Mouse (Mus musculus) adrenal gland, adult 18-20 months (tissue): ENCODE measurements around the gene Gnaz. TPM values are rescaled to one million over a fixed set of nuclear protein-coding genes. Genes with fewer than 3 reads are reported as not detected.
A peak's percentile ranks its signal among the peaks of the same experiment; 100 is the strongest.

Source experiments
- DNase-seq, 2 experiments: peaks; one replicate each; pipeline ENCODE4 v3.0.0; 2021 to 2022; ENCODE audit warnings: low spot score in 2 of 2
- total RNA-seq, 2 experiments: library from RNA; stranded (reverse); gene quantifications; 1 replicate in 1 of 2; 2 replicates in 1 of 2; pipeline ENCODE4 v1.2.3; 2021

The Gnaz gene
- total RNA-seq, 2 experiments from 2014 or later, result 2.9 to 4.4 TPM

DNA sequence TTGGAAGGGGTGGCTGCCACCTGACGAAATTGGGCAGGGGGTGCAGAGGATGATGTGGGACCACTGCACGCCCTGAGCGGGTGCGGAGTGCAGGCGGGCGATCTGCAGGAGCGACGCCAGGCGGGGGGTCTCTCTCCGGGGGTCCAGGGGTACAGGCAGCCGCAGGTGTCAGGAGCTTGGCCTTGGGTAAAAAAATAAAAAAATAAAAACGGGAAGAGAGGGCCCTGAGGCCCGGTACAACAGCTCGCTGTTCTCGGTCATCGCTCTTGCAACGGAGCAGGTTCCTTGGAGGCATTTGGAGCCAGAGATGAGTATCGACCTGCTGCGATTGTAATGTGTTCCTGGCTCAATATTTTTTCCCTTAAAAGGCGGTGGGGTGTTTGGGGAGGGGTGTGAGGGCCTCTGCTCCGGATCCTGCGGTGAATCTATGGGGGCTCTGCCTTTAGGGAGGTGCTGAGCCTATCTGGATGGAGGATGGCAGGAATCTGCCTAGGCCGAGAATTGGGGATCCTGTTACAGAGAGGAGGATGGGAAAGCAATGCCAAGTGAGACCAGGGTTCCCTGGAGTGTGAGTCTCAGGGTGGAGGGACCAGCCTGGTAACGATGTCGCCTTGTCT is 782 bp downstream of the Gnaz start:
- DNase-seq, result no peak

DNA sequence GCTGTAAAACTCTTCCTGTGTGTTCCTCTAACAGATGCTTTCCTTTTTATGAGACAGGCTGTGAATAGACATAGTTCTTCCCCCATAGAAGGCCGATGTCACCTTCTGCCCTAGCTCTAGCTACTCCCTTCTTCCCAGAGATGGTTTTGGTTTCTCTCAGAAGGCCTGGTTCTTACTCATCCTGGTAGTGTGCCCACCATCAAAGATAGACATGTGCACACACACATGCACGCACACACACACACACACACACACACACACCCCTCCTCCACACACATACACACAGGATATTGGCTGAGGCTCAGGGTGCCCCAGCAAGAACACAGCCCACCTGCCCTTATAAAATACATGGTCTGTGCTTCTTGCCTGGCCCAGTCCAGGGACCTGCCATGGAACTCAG is 2.3 kb downstream of the Gnaz start:
- no peak for DNase-seq

DNA sequence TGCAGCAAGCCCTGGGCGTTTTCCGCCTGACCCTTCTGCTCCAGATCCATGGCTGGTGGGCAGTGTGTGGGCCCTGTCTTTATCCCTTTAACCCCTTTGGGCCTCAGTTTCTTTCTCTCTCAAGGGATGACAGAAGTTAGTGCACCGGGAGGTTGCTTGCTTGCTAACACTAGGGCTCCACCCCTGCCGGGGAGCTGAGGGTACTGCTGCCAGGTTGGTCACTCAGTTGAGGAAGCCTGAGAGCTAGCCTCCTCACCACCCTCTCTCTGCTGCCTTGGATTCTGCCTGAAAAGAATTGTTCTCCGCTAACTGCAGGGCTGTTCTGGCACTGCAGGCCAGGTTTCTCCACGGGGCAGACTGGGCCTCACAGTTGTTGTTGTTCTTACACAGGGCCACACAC is 6.0 kb downstream of the Gnaz start:
- DNase-seq, result no peak

DNA sequence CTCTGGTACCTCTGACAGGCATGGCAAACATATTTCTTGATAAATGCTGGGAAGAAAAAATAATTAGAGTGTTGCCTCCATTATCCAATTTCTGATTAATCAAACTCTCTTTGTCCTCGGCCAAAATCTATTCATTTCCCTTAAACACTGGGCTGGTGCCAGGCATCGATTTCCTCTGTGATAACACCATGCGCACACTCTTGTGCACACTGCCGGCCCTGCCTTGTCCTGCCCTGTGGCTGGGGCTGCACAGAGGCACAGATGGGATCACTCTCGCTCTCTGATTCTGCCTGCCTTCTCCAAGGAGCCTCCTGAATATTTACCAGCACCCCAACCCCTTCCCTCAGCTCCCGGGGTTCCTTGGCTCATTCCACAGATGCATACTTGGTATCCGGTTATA is 8.6 kb downstream of the Gnaz start:
- no peak for DNase-seq

DNA sequence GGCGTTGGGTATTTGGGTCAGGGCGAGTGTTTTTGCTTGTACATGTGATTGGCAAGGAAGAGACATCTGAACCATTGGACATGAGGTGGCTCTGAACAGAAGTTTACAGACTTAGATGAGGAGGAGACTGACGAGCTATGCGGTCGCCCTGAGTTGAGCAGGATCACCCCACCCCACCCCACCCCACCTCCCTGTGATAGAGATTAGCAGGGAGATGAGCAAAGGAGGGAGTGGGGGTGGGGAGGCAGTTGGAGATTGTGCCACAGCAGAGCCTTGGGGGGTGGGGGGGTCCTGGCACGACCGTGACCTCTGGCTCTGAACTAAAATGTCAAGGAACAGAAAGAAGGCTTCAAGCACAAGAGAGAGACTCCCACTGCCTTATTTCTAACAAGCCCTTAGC is 9.5 kb downstream of the Gnaz start:
- DNase-seq, result no peak

DNA sequence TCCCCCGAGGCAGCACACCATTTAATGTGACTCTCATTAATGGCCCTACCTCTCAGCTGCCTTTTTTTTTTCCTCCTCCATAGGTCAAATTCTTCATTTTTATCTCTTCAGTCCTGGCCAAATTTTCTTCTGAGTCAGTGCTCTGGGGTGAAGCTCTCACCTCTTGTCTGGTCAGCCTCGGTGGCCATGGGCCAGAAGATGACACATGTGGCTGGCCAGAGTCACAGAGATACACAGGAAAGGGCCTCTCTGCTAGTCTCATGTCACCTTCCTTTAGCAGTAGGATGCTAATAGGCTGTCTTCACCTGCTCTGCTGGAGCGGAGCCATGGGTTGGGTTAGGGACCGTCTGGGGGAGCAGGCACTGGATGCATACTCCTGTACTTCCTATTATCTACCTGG is 11.1 kb downstream of the Gnaz start:
- peak; percentile 41 for DNase-seq

DNA sequence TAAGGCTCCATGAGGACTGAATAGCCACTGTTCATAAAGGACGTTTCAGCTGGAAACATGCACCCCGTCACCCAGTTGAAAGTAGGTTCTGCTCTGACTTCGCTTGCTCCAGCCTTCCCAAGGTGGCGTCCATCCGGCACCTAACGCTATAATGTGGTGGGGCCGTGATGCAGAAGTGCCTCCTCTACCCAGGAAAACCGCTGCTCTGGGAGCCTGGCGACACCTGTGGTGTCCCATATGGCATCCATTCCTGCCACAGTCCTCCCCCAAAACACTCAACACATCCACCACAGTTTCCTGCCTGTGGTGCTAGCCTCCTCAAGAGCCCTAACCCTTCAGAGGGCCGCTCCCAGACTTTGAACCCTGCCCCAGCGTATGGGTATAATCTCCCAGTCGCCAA is 14.2 kb downstream of the Gnaz start:
- DNase-seq, result no peak

DNA sequence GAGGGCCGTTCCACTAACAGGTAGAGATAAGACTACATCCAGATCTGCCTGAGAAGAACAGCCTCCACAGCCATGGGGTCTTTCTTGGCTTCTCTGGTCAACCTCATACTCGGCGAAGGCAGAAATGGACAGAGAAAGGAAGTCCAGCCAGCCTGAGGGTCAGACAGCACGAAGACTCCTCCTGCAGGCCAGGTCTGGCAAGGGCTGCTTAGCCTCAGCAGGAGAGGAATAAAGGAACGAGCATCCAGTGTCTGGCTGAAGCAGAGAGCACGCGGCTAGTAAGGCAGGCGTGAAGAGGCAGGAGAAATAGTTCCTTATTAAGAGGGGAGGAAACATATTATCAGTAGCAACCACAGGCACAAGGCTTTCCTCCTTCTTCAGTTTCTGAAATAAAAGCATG is 16.2 kb downstream of the Gnaz start:
- DNase-seq, result no peak

DNA sequence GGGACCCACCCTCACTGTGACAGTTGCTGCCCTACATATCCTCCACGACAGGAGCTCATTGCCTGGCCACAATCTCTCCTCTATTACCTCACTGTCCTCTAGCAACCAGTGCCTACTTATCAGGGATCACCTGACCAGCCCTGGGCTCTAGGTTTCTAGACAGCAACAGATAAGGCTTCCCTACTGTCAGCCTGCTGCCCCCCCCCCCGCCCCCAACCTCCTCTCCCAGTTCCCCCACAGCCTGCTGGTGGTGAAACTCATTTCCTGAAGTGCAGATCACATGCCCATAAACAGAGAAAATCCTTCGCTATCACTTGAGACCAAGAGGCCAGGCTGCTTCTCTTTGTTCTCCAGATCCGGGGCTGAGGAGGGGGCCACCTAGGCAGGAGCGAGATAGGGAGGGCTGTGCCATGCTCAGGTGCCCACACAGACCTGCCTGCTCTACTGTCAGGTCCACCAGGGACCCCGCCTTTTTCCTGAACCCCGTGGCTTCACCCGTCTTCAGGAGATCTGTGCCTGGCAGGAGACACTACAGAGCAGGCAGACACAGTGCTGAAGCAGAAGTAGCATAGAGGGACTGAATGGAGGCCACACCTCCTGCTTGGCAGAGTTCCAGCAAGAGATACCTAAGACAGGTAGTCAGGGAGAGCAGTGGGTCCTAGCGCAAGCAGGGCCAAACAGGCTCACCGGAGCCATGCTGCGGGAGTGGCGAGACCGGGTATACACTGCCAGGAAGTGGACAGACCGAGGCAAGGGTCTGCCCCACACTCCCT is 20.9 kb downstream of the Gnaz start:
- no peak for DNase-seq

DNA sequence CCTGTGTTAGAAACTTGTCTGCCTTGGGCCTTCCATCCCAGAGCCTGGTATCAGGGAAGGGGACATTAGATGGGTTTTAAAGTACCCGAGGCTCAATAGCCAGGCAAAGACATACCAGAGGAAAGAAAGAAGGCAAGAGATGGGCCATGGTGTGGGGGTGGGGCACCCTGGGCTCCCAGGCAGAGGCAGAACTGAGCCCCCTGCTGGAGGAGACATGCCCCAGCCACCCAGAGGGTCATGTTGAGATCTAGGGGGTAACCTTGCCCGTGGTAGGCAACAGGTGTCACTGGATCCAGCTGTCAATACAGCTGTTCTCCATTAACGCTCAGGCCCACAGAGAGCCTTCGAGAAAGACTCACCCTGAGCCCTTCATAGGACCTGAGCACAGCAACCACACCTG is 22.8 kb downstream of the Gnaz start:
- DNase-seq, result no peak

DNA sequence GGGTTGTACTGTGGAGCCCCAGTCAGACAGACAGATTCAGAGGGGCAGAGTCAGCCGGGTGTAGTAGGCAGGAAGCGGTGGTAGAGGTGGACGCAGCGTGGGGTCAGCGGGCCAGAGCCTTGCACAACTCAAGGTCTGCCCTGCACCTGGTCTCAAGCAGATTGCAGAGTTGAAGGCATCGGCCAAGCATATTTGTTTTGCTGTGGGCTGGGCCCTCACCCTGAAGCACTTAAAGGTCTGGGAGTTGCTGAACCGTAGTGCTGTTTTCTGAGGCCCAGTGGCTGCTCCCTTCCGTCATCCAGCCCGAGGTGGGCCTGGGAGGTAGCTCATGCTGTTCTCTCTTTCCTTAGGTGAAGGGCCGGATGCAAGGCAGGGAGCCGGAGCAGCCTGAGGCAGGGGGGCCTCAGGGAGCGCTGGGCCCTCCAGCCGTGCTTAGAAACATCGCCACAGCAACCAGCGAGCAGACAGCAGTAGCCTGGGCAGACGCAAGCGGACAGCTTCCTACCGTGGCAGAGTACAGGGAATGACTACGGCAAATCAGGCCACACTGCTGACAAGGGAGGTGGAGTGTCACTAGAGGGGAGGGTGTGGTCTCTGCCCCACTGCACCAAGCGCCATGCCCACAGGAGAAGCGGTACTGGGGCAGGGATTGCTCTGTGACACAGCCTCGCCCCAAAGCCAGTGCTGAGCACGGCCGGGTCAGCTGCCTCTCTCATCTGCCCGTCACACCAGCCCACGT is 23.8 kb downstream of the Gnaz start:
- no peak for DNase-seq

DNA sequence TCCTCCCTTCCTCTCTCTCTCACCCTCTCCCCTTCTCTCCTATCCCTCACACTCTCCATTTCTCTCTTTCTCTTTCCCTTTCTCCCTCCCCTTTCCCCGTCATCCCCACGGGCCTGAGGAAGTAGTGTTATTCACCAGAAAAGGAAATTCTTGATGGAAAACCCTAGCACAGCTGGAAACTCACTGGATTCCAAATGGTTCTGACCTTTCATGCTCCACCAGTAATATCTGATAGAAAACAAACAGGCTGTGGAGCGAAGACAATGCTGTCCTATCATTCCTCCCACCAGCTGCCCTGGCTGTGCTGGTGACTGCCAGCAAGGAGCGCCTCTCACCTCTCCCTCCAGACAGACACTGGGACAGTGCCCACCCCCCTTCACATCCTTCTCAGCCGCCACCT is 27.9 kb downstream of the Gnaz start:
- DNase-seq, result no peak

DNA sequence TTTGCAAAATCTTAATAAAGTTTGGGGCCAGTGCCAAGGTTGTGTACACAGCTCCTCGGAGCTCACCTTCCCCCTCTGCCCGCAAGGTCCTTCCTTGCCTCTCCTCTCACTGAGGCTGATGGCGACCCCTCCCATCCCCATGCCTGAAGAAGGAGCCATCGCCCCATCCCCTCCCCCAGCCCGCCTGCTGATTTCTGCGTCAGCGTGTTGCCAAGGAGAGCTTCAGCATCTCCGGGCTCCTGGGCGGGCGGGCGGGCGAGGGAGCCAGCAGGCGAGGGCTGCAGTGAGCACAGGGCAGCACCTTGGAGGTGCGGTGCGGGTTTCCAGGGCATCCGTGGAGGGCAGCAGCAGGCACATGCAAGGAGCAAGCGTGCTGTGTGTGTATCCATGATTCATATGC is 28.4 kb downstream of the Gnaz start:
- DNase-seq, result no peak

DNA sequence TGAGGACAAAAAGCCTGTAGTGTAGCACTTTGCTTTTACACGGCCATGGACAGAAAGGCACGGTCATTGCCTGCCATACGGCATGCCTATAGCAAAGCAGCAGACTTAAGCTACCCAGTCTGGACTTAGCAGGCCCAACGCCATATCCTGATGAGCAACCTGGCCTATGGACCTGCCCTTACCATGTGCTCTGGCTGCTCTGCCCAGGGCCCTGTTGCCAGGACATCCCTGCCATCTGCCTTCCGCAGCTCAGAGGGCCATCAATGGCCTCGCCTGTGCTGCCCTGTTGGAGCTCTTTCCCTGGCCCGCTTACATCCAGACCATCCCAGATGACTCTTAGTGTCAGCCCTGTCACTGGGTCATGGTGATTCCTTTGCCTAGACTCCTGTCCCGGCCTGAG is 34.4 kb downstream of the Gnaz start:
- no peak for DNase-seq

DNA sequence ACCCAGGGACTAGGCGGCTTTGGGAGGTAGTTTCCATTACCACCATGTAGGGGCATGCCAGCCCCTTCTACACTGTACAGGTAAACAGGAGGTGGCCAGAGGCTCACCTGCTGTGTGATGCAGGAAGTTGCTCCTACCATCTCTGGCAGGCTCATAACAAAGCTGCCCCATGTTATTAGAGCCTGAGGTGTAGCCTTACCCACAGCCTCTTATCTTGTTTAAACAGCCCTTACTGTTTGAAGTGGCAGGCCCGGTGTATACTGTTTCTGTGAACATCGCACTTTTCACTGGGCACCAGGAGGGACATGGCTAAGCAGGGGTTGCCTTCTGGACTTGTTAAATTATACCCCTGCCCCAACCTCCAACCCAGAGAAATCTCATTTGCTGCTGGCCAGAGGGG is 37.1 kb downstream of the Gnaz start:
- DNase-seq, result no peak

DNA sequence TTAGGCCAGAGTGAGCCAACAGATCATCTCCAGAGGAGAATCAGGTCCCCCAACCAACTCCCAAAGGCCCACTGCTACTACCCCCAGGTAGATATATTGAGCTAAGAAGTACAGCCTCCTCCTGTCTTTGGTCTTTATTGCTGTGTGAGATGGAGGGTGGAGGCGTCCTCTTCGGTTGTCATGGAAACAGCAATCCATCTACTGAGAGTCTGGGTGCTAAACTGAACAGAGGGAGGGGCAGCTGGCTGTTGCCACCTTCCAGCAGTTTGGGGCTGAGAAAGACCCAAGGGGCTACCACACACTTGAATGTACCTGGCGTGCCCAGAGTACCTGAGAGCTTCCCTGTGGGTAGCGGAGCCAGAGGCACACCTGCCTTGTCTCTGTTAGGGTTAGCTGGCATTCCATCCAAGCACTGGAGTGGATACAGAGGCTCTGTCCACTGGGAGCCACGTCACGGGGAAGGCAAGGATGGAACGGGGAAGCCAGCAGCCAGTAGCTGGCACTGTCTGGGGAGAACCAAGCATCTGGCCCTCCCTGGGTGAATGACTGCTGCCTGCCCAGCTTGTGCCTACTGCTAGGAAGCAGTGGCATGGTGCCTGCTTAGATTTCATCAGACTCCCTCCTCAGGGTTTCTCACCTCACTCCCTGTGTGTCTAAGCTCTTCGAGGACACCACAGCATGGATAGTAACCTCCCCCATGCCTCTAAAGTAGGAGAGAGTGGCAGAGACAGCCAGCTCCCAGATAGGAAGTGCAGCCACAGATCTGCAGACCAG is 40.1 kb downstream of the Gnaz start:
- no peak for DNase-seq

DNA sequence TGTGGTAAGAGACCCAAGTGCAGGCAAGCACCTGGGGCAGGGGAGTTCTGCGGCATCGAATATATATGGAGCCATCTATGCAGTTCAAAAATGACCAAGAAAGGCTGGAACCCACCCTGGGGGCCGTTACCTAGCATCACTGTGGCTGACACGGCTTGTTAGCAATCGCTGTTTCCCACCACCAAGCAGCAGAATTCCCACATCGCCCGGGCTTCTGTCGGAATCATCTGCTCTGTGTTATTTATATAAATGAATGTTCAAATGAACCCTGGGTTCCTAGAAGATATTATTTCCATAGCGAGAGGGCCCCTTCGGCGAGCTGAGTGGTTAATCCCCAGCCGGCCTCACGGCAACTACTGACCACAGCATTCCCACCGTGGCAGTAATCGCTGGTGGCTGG is 43.7 kb downstream of the Gnaz start:
- DNase-seq, result no peak

DNA sequence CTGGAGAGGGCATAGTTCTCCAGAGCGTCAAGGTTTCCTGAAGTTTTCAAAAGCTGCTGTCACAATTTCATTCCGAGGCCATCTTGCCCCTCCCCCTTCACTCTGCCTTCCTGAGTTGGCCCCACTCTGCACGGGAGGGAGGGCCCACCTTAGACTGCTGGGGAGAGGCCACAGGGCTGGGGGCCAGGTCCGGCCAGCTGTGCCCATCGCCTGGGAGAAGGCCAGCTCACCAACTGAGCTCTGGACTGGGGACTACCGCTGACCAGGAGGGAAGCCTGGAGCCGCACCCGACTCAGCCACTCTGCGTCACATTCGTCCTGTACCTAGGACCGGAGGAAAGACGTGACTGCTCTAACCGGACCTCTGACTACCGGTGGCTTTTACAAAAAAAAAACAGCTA is 48.5 kb downstream of the Gnaz start:
- DNase-seq, result no peak

DNA sequence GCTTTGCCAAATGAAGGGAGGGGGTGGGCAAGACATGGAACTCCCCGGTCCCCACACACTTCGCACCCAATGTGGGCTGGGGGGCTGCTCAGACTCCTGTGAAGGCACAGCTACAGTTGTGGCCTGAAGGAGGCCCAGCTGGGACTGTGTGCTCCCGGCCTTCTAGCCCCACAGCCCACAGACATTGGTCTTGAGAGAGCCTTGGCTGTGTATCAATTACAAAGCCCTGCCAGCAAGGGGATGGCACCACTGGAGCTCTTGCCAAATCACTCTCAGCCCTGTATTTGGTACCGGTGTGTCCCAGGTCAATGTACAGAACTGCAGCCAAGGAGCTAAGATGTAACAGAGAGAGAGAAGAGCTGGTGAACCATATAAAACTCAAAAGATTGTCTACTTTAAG is 49.5 kb downstream of the Gnaz start:
- no peak for DNase-seq

DNA sequence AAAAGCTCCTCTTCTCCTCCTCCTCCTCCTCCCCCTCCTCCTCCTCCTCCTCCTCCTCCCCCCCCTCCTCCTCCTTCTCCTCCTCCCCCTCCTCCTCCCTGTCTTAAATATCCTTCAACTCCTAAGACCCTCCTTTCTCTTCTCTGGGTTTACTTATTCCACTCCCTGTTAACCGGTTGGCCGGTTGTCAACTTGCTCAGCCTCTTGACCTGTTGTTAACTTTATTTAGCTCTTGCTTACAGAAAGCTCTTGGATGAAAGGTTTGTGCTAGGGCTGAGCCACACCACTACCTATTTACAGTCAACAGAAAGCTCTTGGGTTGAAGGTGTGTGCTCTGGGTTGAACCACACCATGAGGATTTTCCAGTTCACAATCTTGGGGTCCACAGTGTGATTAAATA is 53.3 kb downstream of the Gnaz start:
- DNase-seq, result no peak

DNA sequence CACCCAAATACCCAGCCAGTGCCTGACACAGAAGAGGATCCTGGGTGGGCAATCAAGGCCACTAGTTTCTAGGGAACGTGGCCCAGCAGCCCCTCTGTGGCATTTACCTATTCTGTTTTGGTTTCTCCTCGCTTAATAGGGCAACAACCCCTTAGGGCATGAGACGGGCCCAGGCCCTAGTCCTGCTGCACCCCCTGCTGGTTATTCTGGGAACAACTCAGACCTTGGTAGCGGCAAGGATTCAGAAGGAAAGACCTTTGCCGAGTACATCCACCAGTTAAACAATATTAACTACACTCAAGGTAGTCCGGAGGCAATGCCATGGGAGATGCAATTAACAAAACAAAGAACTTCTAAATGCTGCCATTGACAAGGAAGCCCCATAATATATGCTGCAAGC is 54.2 kb downstream of the Gnaz start:
- peak; percentile 78 to 83 for DNase-seq

DNA sequence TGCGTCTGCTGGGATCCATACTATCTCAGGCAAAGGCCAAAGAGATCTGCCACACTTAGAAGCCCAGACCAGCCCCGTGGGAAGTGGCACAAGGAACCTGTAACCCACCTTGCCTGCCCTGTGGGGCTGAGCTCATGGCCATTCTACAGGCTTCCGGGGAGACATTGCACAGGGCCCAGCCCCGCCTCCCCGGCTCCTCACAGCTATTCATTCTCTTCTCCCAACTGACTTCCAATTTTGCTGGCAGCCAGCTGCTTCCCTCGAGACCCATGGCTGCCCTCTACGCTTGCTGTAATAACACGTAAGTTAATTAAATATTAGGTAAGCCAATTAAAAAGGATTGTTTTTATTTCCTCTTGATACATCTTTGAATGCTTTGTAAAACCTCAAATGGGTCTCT is 59.5 kb downstream of the Gnaz start:
- DNase-seq, result no peak
